Mouse (Mus musculus): ENCODE results near the gene Rcan2. TPM values are rescaled to one million over a fixed set of nuclear protein-coding genes. Genes with fewer than 3 reads are reported as not detected.
"Not testable (repeated sequence)": the region's sequence is repeated elsewhere in the genome, so short reads cannot be mapped to it uniquely, and the experiment has no call there.

Rcan2 gene
- total RNA-seq, 2 experiments from 2014 or later, result not detected

DNA sequence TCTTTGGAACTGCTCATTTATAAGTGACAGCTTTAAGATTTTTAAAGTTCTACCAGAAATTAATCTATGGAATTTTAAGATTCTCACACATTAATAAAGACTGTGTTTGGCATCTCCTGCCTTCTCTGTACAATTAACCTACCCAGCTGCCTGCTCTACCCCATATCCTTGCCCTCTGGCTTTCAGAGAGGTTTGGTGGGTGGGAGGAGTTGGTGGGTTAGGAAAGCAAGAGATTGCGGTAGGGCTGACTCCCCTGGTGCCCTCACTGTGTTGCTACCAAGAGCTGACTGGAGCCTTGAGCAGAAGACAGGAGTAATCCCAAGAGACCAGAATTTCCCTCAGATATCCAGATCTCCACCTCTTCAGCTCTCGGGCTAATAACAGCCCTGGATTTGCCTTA, 21.5 kb downstream of the Rcan2 start:
- ATAC-seq (replicated peaks; ENCODE audit: low FRiP score, poor library complexity, severe bottlenecking), result no peak

DNA sequence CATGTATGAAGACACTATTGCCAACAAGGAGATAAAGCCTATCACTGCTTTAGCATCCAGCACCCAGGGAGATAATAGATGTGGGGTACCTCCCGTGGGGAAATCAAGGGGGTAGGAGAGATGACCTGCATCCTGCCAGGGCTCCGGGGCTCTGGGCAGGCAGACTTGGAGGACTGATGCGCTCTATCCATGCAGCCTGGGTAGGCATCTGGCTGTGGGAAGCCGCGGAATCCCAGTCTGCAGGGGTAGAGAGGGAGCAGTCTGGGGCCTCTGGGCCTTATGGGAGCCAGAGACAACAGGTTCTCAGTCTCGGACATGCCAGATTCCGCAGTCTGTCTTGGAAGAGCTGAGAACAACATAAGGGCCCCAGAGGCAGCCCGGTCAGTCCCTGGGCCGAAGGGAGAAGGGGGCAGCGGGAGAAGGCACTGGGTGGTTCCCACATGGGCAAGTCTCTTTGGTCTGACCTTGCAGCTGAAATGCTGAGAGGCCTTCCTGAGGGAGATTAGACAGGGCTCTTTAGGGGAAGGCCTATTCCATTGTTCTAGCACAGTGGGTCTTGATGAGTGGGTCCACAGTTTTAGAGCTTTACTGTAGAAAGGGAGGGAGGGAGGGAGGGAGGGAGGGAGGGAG, 23.7 kb downstream of the Rcan2 start:
- no peak for ATAC-seq (replicated peaks; ENCODE audit: low FRiP score, poor library complexity, severe bottlenecking)

DNA sequence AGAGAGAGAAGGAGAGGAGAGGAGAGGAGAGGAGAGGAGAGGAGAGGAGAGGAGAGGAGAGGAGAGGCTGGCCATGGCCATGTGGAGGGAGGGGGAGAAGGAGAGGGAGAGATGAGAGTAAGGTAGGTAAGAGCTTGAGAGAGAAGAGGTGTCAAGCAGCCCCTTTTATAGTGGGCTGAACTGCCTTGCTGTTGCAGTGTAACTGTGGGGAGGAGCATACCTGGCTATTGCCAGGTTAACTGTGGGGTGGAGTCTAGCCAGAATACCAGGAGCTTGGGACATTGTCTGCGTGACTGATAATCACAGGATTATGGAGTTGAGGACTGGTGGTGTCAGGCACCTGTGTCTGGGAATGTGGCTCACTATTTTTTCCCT, 24.2 kb downstream of the Rcan2 start:
- not testable (repeated sequence) for ATAC-seq (replicated peaks; ENCODE audit: low FRiP score, poor library complexity, severe bottlenecking)

DNA sequence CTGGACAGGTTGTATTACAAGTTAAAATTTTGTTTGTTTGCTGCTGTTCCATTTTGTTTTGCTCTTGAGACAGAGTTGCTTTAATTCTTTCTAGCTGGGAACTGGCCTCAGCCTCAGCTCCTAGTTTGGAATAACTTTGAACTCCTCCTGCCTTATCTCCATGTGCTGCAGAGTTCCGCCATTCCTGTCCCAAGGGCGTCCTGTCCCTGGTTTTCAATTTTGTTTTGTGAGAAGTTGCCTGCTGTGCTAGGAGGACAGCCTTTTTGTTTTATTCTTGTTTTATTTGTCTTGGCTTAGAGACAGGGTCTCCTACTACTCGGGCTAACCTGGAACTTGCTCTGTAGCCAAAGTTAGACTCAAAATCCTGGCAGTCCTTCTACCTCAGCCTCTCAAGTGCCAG, 26.1 kb downstream of the Rcan2 start:
- ATAC-seq (replicated peaks; ENCODE audit: low FRiP score, poor library complexity, severe bottlenecking), result no peak

DNA sequence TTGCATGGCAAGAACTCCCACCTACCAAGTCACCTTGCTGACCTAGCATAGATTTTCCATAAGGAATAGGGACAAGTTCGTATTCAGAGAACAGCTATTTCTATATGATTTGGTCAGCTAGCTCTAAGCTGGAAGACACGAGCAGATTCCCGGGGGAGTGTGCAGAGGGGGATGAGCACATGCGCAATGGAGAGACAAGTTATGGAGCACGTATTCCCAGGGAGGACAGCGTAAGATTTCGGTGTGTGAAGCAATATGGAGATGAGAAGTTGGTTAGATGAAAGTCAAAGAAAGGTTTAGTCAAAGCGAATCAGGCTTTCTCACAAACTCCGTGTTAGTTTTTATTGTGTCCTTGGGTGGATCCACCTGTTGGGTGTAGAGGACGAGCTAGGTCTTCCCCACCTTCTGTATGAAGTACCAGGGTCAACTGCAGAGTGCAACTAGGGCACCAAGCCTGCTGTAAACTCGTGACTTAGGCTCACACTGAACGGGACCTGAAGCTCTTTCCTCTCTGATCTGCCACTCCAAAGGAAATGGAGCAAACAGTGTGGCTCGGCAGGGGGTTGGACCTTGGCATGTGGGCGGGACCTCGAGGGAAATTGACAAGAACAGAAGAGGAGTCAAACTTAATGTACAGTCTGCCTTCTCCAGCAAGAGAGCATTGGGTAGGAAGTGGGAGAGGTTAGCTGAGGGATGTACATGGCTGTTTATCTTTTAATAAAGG, 31.4 kb downstream of the Rcan2 start:
- no peak for ATAC-seq (replicated peaks; ENCODE audit: low FRiP score, poor library complexity, severe bottlenecking)

DNA sequence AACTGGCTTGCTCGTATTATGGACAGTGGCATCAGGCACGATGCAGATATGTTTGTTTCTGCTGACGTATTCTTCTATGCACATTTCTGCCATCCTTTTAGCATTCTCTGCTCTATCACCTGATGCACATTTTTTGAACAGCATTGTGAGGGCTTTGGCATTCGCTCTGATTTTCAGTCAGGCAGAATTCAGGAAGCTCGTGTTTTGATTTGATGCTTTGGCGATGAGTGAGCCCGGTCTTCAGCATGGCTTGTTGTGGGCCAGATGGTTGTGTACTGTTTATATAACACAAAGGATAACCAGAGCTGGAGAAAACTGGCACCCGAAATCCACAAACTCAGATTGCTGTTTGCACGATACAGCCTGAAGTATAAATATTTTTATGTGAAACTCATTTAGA, 39.1 kb downstream of the Rcan2 start:
- ATAC-seq (replicated peaks; ENCODE audit: low FRiP score, poor library complexity, severe bottlenecking), result no peak

DNA sequence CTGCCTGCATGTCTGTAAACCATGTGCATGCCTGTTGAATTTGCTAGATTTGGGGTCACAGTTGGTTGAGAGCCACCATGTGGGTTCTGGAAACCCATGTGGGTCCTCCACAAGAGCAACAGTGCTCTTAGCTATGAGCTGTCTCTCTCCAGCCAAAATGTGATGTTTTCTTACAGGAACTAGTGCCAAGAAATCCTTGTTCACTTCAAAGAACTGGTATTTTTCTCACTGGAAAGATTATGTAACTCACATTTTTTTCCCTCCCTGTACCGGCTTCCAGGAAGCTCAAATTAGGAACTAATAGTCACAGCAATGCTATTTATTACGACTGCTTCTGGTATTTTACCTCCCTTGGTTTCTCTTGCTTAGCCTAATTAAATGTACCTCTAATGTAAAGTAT, 45.6 kb downstream of the Rcan2 start:
- ATAC-seq (replicated peaks; ENCODE audit: low FRiP score, poor library complexity, severe bottlenecking), result no peak

DNA sequence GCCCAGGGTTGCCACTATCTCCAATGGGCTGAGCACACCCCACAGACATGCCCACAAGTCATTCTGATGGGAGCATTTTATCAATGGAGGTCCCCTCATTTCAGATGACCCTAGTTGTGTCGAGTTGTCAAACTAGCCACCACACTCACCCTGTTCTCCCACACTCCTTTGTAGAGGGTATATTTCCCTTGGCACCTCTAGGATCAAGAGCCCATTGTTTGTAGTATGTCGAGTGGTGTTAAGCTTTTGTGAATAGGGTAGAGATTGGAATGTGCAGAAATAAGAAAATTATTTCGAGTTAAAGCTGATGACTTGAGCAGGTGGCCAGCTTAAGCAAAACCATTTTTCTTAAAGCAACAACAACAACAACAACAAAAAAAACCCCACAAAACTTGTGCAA, 47.8 kb downstream of the Rcan2 start:
- ATAC-seq (replicated peaks; ENCODE audit: low FRiP score, poor library complexity, severe bottlenecking), result no peak

DNA sequence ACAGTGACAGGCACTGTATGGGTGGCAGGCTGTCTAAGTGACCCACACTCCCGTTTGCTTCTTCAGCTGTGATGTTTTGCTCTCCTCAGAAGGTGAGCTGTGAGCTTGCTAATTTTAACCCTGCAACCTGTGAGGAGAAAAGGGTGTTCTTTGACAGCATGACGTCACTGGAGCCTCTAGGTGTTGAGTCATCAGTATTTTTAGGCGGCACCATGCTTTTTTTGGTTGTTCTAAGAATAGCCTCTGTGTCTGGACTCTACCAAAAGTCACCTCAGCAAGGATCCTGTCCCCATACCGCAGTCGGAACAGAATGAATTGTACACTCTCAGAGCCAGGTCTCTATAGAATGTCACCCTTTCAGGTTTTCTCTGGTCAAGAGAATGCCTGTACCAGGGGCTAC, 54.0 kb downstream of the Rcan2 start:
- no peak for ATAC-seq (replicated peaks; ENCODE audit: low FRiP score, poor library complexity, severe bottlenecking)

DNA sequence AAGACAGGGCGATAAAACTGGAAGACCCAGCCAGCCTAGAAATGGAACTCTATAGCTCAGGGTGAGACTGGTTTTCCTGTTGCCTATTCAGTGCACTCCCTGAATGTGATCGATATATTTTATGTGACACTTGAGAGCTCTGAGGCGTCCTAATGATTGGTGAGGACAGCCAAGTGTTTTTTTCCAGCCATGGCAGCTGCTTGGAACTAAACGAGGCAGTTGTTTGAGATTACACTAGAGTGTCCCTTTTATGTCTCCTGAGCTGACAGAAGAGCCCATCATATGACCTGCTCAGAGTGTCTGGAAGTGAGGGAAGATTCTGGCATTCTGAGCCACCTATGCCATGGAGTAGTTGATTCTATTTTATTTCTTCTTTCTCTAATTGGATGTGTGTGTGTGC, 54.9 kb downstream of the Rcan2 start:
- ATAC-seq (replicated peaks; ENCODE audit: low FRiP score, poor library complexity, severe bottlenecking), result no peak

DNA sequence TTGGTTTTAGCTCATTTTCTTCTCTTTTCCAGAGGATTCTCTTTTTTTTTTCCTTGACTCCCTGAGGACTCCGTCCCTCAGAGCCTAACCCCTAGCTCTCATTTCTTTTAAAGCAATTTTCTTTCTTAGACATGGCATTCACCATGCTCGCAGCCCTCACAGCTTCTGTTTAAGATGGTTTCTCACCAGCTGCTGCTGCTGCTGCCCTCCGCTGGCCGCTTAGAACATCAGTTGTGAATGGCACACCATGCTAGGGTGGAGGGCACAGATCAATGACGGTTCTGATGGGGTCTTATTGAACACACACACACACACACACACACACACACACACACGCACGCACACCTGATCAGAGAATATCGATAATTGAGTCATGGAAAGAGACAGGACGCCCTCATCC, 67.7 kb downstream of the Rcan2 start:
- ATAC-seq (replicated peaks; ENCODE audit: low FRiP score, poor library complexity, severe bottlenecking), result no peak

DNA sequence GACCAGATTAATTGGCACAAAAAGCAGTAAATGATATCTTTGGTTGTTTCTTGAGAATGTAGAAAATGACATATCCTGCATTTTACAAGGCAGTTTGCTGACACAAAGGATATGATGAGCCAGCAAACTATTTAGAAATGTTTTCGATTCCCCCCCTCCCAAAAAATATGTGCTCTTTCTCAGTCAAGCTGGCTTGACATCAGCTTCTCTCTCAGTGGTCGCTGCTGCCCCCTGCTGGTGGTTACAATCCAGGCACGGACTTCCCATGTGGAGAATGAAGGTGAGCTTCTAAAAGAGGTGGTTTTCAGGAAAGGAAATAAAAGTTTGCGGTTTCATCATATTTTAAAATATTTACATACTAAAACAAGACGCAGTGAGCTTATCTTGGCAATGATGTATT, 68.5 kb downstream of the Rcan2 start:
- ATAC-seq (replicated peaks; ENCODE audit: low FRiP score, poor library complexity, severe bottlenecking), result no peak

DNA sequence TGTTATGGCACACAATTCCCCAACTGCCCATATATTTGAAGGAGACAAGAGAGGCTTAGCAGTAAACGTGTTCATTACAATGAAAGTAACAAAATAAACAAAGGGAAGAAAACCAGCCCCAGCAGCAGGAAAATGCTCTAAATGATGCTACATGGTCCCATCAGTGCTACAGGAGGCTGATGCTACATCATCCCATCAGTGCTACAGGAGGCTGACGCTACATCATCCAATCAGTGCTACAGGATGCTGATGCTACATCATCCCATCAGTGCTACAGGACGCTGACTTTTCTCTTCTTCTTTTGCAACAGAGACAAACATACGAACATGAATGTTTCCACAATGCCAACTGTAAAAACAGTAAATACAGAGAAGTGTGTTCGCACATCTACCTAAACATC, 73.3 kb downstream of the Rcan2 start:
- no peak for ATAC-seq (replicated peaks; ENCODE audit: low FRiP score, poor library complexity, severe bottlenecking)

DNA sequence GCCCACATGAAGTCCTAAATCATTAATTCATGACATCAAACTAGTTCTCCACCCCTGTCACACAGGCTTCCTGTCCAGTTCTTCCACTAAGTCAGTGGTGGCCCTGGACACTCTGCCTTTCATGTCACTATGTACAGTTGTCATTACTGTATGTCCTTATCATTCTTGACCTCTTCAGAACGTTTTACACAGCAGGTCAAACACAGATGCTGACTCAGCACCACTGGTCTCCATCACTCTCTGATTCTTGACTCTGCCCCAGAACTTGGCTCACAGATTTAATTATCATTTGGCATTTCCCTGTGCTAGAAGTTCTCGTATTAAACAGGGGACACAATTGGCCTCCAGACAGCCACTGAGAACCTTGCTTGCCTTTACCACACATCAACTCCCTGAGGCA, 76.3 kb downstream of the Rcan2 start:
- no peak for ATAC-seq (replicated peaks; ENCODE audit: low FRiP score, poor library complexity, severe bottlenecking)

DNA sequence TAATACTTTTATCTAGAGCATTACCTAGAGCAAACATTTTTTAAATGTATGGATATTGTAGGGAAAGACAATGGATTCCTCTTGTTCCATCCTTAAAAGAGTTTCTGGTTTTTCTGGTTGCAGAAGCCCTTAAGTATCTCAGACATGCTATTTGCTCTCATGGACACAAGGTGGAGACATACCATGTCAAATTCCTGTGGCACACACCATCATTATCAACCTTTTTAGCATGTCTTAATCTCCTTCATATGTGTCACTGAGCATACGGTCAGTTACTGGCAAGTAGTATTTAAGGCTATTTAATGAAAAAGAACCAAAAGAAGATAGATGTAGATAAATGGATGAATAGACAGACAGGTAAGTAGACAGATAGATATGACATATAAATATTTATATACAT, 81.9 kb downstream of the Rcan2 start:
- ATAC-seq (replicated peaks; ENCODE audit: low FRiP score, poor library complexity, severe bottlenecking), result no peak

DNA sequence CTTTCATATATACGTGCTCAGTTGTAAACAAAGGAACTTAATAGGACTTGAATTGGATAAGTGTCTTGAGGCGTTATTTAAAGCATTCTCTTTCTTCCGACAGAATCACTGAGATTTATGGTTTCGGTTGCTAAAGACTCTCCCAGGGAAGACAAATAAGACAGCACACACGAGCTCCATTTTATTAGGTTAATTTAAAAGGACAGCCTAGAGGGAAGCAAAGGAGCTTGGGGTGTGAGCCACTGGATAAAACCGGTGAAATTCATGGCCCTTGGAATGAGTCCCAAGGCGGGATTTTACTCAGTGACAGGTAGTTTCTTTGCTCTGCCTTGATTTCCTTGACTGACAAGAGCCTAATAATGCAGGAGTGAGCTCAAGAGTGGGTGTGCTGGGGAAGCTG, 85.1 kb downstream of the Rcan2 start:
- ATAC-seq (replicated peaks; ENCODE audit: low FRiP score, poor library complexity, severe bottlenecking), result no peak

DNA sequence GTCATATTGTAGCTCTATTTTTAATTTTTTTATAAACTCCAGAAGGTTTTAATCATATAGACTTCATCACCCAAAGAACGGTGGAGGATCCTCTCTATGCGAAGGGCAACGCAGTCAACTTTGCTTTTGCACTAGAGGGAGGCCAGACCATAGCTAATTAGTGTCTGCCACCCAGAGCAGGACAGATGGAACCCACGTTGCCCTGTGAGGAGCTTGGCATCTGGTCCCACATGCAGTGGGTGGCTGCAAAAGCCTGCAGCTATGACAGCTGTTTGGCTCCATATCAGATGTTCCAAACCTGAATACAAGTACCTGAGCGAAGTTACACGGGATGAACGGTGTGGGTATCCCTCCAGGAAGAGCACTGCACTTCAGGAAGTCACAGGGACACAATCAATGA, 86.8 kb downstream of the Rcan2 start:
- no peak for ATAC-seq (replicated peaks; ENCODE audit: low FRiP score, poor library complexity, severe bottlenecking)

DNA sequence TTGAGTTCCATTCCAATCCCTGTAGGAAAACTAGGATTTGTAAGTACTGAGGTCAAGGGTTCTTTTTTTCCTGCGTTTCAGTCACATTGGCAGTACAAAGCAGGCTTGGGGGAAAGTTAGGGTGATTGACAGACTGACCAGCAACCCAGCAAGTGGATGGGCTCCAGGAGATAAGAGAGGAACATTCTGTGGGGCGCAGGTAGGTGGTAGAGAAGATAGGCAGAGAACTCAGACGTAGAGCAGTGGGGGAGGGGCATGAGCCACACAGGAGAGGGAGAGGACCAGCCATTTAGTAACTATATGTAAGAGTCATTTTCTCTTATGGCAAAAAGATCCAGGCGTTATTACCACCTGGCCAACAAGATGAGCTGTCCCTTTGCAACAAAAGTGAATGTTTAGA, 96.2 kb downstream of the Rcan2 start:
- no peak for ATAC-seq (replicated peaks; ENCODE audit: low FRiP score, poor library complexity, severe bottlenecking)

DNA sequence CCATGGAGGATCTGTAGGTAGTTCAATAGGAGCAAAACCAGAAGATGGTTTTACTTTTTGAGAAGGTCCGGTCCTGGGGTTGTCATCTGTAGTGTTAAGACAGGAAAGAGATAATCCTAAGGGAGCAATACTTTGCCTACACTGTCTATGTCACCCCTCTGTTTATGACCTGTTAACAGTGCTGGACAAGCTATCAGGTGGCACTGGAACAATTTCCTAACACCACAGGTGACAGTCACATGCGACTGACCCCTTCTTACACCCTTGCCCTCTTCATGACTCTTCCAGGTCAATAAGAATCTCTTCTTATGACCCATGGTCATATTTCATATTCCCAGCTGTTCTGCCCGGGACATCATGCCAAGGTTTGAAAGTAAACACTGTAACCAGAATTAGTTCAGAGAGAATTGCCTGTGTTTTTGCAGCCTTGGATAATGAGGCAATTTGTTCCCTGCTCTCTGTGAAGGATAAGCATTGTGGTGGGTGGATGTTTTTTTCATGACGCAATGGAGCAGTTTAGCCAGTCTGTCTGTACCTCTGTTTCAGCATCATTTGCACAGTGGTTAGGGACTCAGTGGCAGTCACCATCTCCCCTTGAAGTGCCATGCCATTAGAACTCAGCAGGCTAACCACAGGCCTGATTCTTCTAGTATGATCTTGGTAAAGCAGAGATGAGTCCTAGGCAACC, 98.4 kb downstream of the Rcan2 start:
- no peak for ATAC-seq (replicated peaks; ENCODE audit: low FRiP score, poor library complexity, severe bottlenecking)

DNA sequence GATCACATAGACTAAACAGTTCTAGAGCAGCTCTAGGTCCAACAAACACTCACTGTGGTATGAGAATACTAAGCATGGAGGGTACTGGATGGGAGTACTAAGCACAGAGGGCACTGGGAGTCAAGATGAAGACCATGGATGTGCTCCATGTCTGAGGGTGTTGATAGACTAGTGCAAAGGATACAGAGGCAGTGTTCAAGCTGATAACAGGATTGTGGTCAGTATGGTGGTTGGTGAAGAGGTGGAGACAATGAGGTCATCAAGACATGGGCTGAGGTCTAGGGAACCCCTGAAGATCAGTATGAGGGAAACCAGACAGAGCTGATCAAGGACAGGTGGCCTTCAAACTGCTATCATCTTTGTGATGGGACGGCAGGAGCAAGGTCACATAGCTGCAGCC, 99.0 kb downstream of the Rcan2 start:
- ATAC-seq (replicated peaks; ENCODE audit: low FRiP score, poor library complexity, severe bottlenecking), result no peak

DNA sequence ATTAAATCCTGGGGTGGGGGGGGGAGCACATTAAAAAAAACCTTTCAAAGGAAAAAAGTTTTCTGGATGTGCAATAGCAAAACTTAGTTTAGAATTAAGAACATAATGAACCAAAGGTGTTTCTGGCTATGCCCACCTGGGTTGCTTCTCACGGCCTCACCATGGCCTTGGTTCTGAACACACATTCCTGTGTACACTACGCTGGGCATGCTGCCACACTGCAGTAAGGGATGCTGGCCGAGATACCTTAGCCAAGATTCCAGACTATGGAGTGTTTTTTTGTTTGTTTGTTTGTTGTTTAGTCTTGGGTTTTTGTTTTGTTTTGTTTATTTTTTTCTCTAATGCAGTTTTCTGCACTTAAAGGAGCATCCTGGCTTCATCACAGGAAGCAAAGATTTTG, 100.3 kb downstream of the Rcan2 start:
- ATAC-seq (replicated peaks; ENCODE audit: low FRiP score, poor library complexity, severe bottlenecking), result no peak

All from erythroid progenitor cell, adult 5-6 weeks (primary cell).